Mouse (Mus musculus) stomach, postnatal 0 days (tissue): Measurements from ENCODE around the gene Lrch1. TPM values are rescaled to one million over a fixed set of nuclear protein-coding genes. Genes with fewer than 3 reads are reported as not detected.

Experiments used
- ATAC-seq: fragments of 200-750 bp; cut with Nextera tagmentation; 2 replicates; pipeline ENCODE4 v1.8.0; 2017; ENCODE audit not compliant: low FRiP score, low TSS enrichment
- DNase-seq: peaks from one replicate; pipeline ENCODE4 v3.0.0-alpha.2; 2016; ENCODE audit warnings: low spot score
- H3K27ac ChIP-seq: fragments of 300-500 bp; sonication (generic); replicated peaks from 2 replicates; pipeline ENCODE4 v1.5.1; 2014; ENCODE audit warnings: mild to moderate bottlenecking, control low read depth
- H3K27me3 ChIP-seq: fragments of 300-500 bp; sonication (generic); 2 replicates; pipeline ENCODE4 v1.6.1; 2014; ENCODE audit warnings: low read length; ENCODE audit not compliant: control insufficient read depth, insufficient read depth
- H3K36me3 ChIP-seq: fragments of 300-500 bp; sonication (generic); 2 replicates; pipeline ENCODE4 v1.6.1; 2014; ENCODE audit warnings: low read length, mixed read lengths; ENCODE audit not compliant: control insufficient read depth, insufficient read depth
- H3K4me1 ChIP-seq: fragments of 300-500 bp; sonication (generic); replicated peaks from 2 replicates; pipeline ENCODE4 v1.6.1; 2014; ENCODE audit warnings: antibody characterized with exemption; ENCODE audit not compliant: control insufficient read depth, insufficient read depth
- H3K4me2 ChIP-seq: fragments of 300-500 bp; sonication (generic); replicated peaks from 2 replicates; pipeline ENCODE4 v1.6.1; 2014; ENCODE audit warnings: low read depth, mild to moderate bottlenecking, control low read depth, moderate library complexity
- H3K4me3 ChIP-seq: fragments of 300-500 bp; sonication (generic); 2 replicates; pipeline ENCODE4 v1.5.1; 2014; ENCODE audit warnings: low read depth, low read length, control low read depth
- H3K9ac ChIP-seq: fragments of 300-500 bp; sonication (generic); 2 replicates; pipeline ENCODE4 v1.6.1; 2014; ENCODE audit warnings: mild to moderate bottlenecking, low read length, control low read depth, mixed read lengths
- H3K9me3 ChIP-seq: fragments of 300-500 bp; sonication (generic); 2 replicates; pipeline ENCODE4 v1.6.1; 2016; ENCODE audit warnings: low read length; ENCODE audit not compliant: control insufficient read depth
- CTCF ChIP-seq: IDR thresholded peaks from 2 replicates; pipeline ENCODE4 v1.5.1; 2016; ENCODE audit warnings: antibody characterized with exemption, low read depth, mild to moderate bottlenecking, moderate library complexity
- EP300 ChIP-seq: optimal IDR thresholded peaks from 2 replicates; pipeline ENCODE3; 2016; ENCODE audit warnings: antibody characterized with exemption
- WGBS: fragments of 180-500 bp; shearing (Covaris S2); extraction: QIAGEN DNeasy Blood & Tissue Kit; methylation state at CpG from one replicate; pipeline ENCODE4 v1.1.7; 2014; 5-methylcytosine and 5-hydroxymethylcytosine counted together
- polyA plus RNA-seq: library from polyadenylated mRNA; unstranded; fragments of >200 nt; fragmentation: Nextera tagmentation; extraction: Ambion mirVana; gene quantifications from 2 replicates; pipeline ENCODE4 v1.2.1, GENCODE M21; 2015

Gene Lrch1
- polyA plus RNA-seq, 1 experiment from 2014 or later, result 11.7 TPM

GRCm38 (mm10) chr14:74849020-74849419 is 98.7 kb downstream of the Lrch1 start:
- no peaks in the 10 kb centered on the region for H3K36me3 ChIP-seq
- TF ChIP-seq CTCF (no peak), EP300 (no peak)
- no peak overlapping the region for H3K4me3 ChIP-seq
- H3K9me3 ChIP-seq, result no peaks in the 10 kb centered on the region
- 38% methylated on average over 6 of the region's 6 CpGs for WGBS
- no peak overlapping the region for H3K27ac ChIP-seq
- H3K27me3 ChIP-seq, result no peaks in the 10 kb centered on the region
- peaks cover 4% of the 10 kb centered on the region; the same call in 1 of the 2 replicates for H3K4me1 ChIP-seq
- DNase-seq, result no peak
- H3K4me2 ChIP-seq, result no peak overlapping the region
- ATAC-seq, result no peak
- no peak overlapping the region for H3K9ac ChIP-seq

DNA sequence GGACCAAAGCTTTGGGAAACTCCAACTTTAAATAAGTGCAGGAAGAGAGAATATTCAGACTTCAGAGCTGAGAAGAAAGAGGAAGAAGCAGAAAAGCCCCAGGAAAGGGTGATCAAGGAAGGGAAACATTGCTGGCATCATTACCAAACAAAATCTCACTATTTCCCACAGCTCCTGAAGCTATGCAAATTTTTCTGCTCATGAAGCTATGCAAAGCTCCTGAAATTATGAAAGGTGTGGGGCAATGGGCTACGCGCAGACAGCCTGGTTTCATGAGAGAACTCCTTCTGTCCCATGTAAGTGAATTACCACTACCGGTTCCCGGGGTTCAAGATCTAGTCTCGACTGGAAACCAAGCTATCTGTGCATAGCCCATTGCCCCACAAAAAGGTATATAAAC is 99.5 kb downstream of the Lrch1 start:
- no peaks in the 10 kb centered on the region for H3K27me3 ChIP-seq
- TF ChIP-seq CTCF (no peak), EP300 (no peak)
- no peak overlapping the region for H3K27ac ChIP-seq
- H3K4me1 ChIP-seq, result no peaks in the 10 kb centered on the region; the same call in 1 of the 2 replicates
- no peak for DNase-seq
- H3K4me2 ChIP-seq, result no peak overlapping the region
- no peak overlapping the region for H3K4me3 ChIP-seq
- 91% methylated on average over 5 of the region's 5 CpGs for WGBS
- ATAC-seq, result no peak
- no peaks in the 10 kb centered on the region for H3K9me3 ChIP-seq
- H3K36me3 ChIP-seq, result no peaks in the 10 kb centered on the region
- no peak overlapping the region for H3K9ac ChIP-seq

GRCm38 (mm10) chr14:74847311-74848133 is 100.2 kb downstream of the Lrch1 start:
- DNase-seq (no peak), ATAC-seq (no peak)
- Histone ChIP-seq H3K36me3 (no peaks in the 10 kb centered on the region), H3K4me2 (no peak overlapping the region), H3K27me3 (no peaks in the 10 kb centered on the region), H3K27ac (no peak overlapping the region), H3K4me3 (no peak overlapping the region), H3K4me1 (no peaks in the 10 kb centered on the region; the same call in 1 of the 2 replicates), H3K9ac (no peak overlapping the region), H3K9me3 (no peaks in the 10 kb centered on the region)
- TF ChIP-seq CTCF (no peak), EP300 (no peak)
- WGBS, result 66% methylated on average over 14 of the region's 14 CpGs

GRCm38 (mm10) chr14:74846668-74847067 is 101.0 kb downstream of the Lrch1 start:
- no peaks in the 10 kb centered on the region for H3K27me3 ChIP-seq
- H3K27ac ChIP-seq, result no peak overlapping the region
- H3K9ac ChIP-seq, result no peak overlapping the region
- no peak overlapping the region for H3K4me2 ChIP-seq
- DNase-seq, result no peak
- H3K4me3 ChIP-seq, result no peak overlapping the region
- no peaks in the 10 kb centered on the region; the same call in 1 of the 2 replicates for H3K4me1 ChIP-seq
- ATAC-seq, result no peak
- no peaks in the 10 kb centered on the region for H3K36me3 ChIP-seq
- H3K9me3 ChIP-seq, result no peaks in the 10 kb centered on the region
- no peak for TF ChIP-seq CTCF
- TF ChIP-seq EP300, result no peak
- whole genome bisulfite sequencing, result 42% methylated on average over 5 of the region's 5 CpGs

DNA sequence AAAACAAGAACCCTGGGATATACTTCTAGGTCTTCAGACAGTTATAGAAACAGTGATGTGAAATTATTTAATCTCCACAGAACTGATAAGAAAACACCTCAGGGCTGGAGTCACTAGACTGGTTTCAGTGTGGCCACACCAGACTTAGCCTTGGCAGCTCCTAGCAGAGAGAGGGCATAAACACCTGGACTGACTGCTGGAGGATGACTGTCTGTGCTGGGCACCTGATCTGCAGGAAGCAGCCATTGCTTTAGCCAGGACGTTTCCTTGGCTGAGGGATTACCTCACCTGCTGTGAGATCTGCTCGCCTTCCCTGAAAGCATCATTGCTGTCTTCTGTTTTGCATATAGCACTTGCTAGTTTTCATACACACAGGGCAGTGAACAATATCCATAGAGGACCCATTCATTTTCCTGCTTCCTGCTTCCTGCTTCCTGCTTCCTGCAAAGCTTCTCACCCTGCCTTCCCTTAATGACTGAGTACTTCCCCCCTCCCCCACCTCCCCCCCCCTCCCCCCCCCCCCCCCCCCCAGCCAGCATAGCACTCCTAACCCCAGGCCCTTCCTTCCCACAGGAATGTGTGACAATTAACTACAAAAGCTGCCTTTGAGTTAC is 101.9 kb downstream of the Lrch1 start:
- H3K9me3 ChIP-seq, result no peaks in the 10 kb centered on the region
- no peak overlapping the region for H3K9ac ChIP-seq
- no peaks in the 10 kb centered on the region for H3K36me3 ChIP-seq
- H3K4me3 ChIP-seq, result no peak overlapping the region
- 37% methylated on average over 2 of the region's 2 CpGs for WGBS
- peak; percentile 52 for DNase-seq
- H3K4me1 ChIP-seq, result no peaks in the 10 kb centered on the region; the same call in 1 of the 2 replicates
- no peak for TF ChIP-seq CTCF
- no peak for TF ChIP-seq EP300
- peak overlapping the region; percentile 31; the same call in 1 of the 2 replicates for H3K27ac ChIP-seq
- no peak overlapping the region for H3K4me2 ChIP-seq
- H3K27me3 ChIP-seq, result no peaks in the 10 kb centered on the region
- ATAC-seq, result peak; percentile 85

GRCm38 (mm10) chr14:74841708-74842107 is 106.0 kb downstream of the Lrch1 start:
- 52% methylated on average over 2 of the region's 2 CpGs for WGBS
- Histone ChIP-seq H3K9me3 (no peaks in the 10 kb centered on the region), H3K9ac (no peak overlapping the region), H3K4me1 (no peaks in the 10 kb centered on the region; the same call in 1 of the 2 replicates), H3K4me2 (no peak overlapping the region), H3K27ac (no peak overlapping the region), H3K4me3 (no peak overlapping the region), H3K27me3 (no peaks in the 10 kb centered on the region), H3K36me3 (no peaks in the 10 kb centered on the region)
- TF ChIP-seq EP300 (no peak), CTCF (no peak)
- DNase-seq, result no peak
- no peak for ATAC-seq
